Mouse (Mus musculus): ENCODE data around the gene Pitpnc1.

The Pitpnc1 gene

DNA sequence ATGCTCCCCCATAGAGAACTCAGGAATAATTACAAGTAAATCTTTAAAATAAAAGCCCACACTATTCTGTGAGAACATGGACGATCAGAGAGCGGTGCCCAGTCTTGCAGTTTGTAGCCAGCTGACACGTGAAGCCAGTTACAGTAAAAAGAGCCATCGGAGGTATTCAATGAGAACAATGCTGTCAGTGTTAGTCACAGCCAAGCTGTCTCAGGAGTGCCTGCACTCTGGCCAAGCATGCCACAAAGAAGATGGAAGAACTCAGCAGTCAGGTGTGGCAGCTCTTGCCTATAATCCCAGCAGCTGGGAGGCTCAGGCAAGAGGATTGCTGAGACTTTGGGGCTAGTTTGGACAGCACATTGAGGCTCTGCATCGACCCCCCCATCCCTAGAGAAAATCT is 111.8 kb downstream of the Pitpnc1 start:
- no peak for DNase-seq

DNA sequence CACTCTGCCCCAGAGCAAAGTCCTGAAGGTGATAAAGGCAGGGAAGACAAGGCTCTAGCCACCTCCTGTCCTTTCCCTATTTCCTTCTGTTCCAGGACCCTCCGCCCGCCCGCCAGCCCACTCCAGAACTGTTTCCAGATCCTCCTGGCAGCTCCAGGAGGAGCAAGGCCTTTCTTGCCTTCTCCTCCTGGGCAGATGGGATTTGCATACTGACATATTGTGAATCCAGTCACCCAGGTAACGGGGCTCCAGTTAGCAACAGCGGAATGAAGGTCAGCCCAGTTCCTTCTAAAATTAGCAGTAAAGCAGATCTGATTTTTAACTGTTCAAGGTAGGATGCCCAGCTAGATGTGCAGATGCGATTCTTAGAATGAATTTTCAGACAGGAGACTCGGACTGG is 114.3 kb downstream of the Pitpnc1 start:
- no peak for DNase-seq

DNA sequence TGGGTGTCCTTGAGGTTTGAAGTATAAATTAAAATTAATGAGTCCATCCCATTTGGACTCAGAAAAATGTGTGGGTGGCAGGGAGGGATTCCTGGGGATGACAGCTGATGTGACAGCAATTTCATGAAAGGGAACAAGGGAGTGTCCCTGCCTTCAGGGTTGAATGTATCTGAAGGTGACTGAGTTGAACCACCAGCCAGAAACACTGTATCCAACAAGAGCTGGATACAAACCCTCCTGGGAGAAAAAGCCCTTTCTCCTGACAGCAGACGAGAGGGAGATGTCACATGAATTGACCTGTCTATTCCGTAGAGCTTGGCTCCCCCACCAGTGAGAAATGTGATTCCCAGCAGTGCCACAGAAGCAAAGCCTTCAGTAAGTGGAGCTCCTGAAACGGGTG is 115.0 kb downstream of the Pitpnc1 start:
- DNase-seq: no peak

DNA sequence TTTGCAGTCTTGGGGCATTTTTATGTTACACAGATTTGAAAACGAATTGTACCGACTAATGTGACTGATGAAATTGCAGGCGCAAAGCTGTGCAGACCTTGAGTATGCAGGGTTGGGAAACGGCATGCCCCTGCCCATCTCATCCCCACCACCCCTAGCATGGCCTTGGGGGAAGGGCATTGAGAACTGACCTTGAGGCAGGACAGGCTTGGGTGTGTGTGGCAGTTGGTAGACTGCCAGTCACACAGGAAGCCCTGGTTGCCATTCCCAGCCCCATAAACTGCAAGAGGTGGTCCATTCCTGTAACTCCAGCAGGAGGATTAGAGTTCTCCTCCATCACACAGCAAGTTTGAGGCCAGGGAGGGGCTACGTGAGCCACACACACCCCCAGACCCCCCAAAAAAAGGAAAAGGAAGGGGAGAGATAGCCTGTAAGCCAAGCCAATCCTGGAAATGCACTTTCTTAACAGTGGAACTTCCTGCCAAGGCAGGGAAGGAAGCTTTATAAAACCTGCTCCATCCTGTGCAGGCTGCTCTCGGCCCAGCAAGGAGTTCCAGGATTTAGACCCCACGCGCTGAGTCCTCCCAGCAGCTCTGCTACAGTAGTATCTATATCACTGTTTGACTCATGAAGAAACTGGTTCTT is 115.9 kb downstream of the Pitpnc1 start:
- DNase-seq: no peak

GRCm38 (mm10) chr11:107352596-107352995 is 117.9 kb downstream of the Pitpnc1 start:
- no peak for DNase-seq

DNA sequence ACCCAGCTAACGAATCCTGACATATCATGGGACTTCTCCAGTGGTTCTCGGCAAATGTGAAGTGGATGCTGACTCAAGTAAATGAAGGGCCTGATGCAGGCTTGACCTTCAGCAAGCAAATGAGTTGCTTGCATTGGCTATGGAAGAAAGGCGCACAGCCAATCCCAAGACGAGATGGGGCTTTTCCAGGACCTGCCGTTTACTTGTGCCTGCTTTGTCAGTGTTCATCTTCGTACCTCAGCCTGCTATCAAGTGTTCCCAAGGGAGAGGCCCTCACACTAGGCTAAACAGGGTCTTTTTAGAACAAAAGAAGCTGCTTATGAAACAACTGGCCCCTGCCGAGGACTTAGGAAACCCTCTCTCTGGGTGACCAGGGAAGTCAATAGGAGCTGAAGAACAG is 120.7 kb downstream of the Pitpnc1 start:
- DNase-seq: no peak

DNA sequence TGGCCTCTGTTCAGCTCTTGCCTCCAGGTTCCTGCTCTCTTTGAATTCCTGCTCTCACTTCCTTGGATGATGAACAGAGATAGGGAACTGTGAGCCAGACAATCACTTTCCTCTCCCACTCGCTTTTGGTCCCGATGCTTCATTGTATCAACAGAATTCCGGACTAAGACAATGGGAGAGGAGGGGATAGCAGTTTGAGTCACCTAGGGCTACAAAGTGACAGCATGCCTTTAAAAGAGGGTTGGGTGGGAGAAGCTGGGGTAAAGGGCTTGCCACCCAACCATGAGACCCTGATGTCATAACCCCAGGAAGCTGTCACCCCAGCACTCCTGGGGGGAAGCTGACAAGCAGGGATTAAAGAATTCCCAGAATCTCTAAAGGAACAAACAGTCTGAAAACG is 127.5 kb downstream of the Pitpnc1 start:
- DNase-seq: no peak

GRCm38 (mm10) chr11:107342432-107342831 is 128.1 kb downstream of the Pitpnc1 start:
- DNase-seq: no peak

DNA sequence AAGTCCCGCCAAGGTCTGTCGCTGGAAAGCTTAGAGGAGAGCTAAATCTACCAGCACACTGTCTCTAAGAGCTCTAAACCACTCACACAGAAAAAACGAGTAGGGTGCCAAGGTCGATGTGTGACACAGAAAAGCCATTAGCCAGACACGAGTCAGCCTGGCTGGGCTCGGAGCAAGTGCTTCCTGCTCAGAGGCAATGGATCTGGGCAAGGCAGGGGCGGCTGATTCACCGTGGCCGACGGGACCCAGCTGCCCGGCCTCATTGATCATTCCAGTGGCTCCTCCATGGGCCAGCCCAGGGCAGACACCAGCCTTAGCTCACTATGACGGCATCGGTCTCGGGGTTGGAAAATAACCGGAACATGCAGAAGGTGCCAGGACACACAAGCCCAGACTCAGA is 129.2 kb downstream of the Pitpnc1 start:
- DNase-seq: peak; percentile 73

DNA sequence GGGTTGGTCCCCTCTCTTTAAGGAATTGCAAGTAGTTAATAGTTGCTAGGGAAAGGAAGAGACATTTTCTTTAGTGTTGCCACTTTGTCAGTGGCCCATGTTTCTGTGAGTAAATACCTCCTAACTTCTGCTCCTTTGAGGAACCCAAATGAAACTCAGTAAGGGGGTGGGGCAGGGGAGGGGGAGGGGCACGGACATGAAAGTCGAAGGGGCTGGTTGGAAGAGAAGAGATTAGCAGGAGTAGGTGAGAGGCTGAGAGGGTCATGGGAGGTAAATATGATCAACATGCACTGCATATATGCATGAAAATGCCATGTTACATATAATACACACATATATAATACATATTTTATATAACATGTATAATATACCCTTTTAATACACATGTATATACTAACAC is 129.7 kb downstream of the Pitpnc1 start:
- DNase-seq: no peak

DNA sequence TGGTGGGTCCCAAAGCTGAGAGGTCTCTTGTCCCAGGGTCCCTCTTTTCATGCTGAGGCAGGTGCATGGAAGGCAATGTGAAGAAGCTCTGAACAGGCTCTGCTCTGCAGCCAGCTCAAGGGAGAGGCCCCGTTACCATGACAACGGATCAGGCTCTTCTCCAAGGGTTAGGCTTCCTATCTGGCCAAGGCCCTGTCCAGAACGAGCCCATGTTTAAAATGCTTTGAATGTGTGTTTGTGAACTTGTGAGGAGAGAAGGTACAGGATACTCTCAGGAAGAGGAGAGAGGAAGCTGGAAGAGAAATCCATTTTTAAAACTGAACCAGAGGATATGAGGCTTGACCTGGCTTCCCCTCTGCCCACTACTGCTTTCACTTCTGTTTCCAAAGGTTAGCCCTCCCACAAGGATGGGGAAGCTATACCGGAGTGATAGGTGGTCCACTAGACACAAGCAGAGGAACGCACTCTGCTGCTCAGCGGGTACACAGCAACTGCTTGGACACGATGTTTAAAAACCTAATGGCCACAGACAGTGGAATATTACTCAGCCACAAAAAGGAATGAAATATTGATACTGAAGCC is 131.2 kb downstream of the Pitpnc1 start:
- no peak for DNase-seq

GRCm38 (mm10) chr11:107337391-107338148 is 132.9 kb downstream of the Pitpnc1 start:
- DNase-seq: no peak

DNA sequence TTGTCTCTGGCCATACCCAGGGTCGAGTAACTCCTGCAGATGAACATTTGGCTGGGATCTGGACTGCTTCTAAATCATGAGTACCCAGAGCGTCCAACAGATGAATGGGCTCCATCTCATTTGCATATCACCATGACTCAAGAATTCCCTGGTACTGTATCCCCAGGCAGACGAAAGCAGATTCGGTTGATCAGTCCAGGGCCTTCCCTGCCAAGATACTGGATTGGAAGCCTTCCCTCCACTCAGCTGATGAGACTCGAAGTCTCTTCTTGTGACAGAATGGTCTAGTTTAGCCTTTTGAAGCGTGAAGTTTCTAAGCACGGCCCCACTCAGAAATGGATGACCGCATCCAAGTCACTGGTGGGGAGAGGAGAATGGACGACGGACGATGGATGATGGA is 134.7 kb downstream of the Pitpnc1 start:
- DNase-seq: no peak

DNA sequence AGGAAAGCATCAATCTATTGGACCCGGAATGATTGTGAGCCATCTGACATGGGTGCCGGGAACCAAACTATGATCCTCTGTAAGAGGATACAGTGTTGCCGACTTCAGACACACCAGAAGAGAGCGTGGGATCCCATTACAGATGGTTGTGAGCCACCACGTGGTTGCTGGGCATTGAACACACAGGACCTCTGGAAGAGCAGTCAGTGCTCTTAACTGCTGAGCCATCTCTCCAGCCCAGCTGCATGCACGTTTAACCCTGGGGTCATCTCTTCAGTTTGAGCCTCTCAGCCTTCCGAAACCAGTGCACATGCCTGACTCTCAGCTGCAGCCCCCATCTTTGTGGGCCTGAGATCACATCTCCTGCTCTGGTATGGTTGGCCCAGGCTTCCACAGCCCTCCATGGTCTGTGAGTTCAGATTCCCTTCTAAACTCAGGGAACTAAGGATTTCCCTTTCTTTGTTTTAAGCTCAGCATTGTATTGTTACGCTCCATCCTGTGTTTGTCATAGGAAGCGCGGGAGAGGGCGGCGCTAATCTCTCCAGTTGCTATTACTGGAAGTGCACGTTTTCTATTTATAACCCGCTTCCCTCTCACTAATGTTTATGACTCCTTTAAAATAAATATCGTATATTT is 135.5 kb downstream of the Pitpnc1 start:
- peak; percentile 46 for DNase-seq

DNA sequence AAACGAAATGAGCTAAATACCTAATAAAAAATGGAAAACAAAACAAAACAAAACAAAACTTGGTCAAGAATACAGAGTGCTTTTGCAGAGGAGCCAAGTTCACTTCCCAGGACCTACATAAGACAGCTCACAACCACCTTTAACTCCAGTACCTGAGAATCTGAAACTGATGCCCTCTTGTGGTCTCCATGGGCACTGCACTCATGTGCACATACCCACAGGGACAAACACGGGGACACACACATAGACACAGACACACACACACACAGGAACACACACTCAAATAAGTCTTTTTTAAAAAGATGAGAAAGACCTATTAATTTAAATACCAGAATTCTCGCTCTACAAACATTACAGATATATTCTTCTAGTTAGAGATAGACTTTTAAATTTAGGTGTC is 137.6 kb downstream of the Pitpnc1 start:
- no peak for DNase-seq

DNA sequence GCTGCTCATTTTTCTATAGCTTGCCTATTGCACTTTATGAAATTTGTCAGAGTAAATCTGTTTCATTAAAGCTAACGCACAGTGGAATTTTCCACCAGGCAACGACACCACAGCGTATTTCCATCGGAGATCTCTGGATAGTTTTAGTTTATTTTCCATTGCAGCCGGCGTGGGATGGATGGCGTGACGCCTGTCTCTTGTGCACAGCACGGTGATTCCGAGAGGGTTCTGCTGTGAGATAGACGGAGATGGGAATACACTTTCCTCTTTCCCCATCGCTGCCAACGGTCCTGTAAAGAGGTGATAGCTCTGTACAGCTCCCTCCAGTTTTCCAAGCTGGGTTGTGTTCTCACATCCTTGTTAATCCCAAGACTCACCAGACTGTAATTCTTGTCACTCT is 138.2 kb downstream of the Pitpnc1 start:
- no peak for DNase-seq

GRCm38 (mm10) chr11:107331425-107331824 is 139.1 kb downstream of the Pitpnc1 start:
- DNase-seq: no peak

GRCm38 (mm10) chr11:107327326-107327725 is 143.2 kb downstream of the Pitpnc1 start:
- no peak for DNase-seq

GRCm38 (mm10) chr11:107325739-107326725 is 144.5 kb downstream of the Pitpnc1 start:
- no peak for DNase-seq

GRCm38 (mm10) chr11:107325226-107325625 is 145.3 kb downstream of the Pitpnc1 start:
- DNase-seq: no peak

GRCm38 (mm10) chr11:107323173-107323572 is 147.3 kb downstream of the Pitpnc1 start:
- no peak for DNase-seq

GRCm38 (mm10) chr11:107322226-107322625 is 148.3 kb downstream of the Pitpnc1 start:
- no peak for DNase-seq

DNA sequence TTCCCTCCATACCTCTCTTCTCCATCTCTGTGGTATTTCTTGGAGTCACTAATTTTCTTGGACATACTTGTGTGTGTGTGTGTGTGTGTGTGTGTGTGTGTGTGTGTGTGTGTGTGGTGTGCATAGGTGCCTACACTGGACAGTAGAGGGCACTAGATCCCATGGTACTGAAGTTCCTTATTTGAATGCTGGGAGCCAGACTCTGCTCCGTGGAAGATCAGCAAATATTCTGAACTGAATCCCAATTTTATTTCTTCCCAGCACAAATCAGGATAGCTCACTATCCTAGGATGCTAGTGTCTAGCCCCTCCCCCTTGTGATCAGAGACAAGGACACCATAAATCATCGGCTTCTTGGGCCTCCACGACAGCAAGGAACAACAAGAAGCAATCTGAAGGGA is 148.7 kb downstream of the Pitpnc1 start:
- DNase-seq: no peak
